Mouse (Mus musculus) myocyte (in vitro differentiated cells): ENCODE measurements around the gene Spocd1. TPM values are rescaled to one million over a fixed set of nuclear protein-coding genes. Genes with fewer than 3 reads are reported as not detected.

Experiments used
- H3K27me3 ChIP-seq: one replicate; pipeline ENCODE4 v1.6.1; 2011; ENCODE audit not compliant: control insufficient read depth, insufficient read depth, insufficient read length
- H3K36me3 ChIP-seq: one replicate; pipeline ENCODE4 v1.6.1; 2011; ENCODE audit not compliant: control insufficient read depth, insufficient read depth
- H3K4me2 ChIP-seq: one replicate; pipeline ENCODE4 v1.6.1; 2011; ENCODE audit warnings: low read depth, control low read depth
- H3K4me3 ChIP-seq: one replicate; pipeline ENCODE4 v1.5.1; 2011; ENCODE audit warnings: mild to moderate bottlenecking, control low read depth, moderate library complexity
- H3K79me2 ChIP-seq: one replicate; pipeline ENCODE4 v1.6.1; 2011; ENCODE audit not compliant: control insufficient read depth, insufficient read depth
- H3ac ChIP-seq: one replicate; pipeline ENCODE4 v1.6.1; 2011; ENCODE audit not compliant: control insufficient read depth, insufficient read length
- CEBPB ChIP-seq: IDR thresholded peaks from 2 replicates; pipeline ENCODE4 v1.6.1; 2011; ENCODE audit warnings: mild to moderate bottlenecking, moderate library complexity; ENCODE audit not compliant: poor library complexity, insufficient read depth, severe bottlenecking
- E2F4 ChIP-seq: IDR thresholded peaks from one replicate; pipeline ENCODE4 v1.6.1; 2011; ENCODE audit warnings: mild to moderate bottlenecking, control low read depth, moderate library complexity; ENCODE audit not compliant: insufficient read depth
- MAX ChIP-seq: IDR thresholded peaks from one replicate; pipeline ENCODE4 v1.6.1; 2011; ENCODE audit warnings: low read depth, mild to moderate bottlenecking, control low read depth
- MYOD1 ChIP-seq, 3 experiments: IDR thresholded peaks; one replicate each; pipeline ENCODE4 v1.6.1; 2011; ENCODE audit warnings: control low read depth in 2 of 3, low read depth in 2 of 3, mild to moderate bottlenecking in 2 of 3, moderate library complexity in 1 of 3; ENCODE audit not compliant: insufficient read length in 2 of 3, control insufficient read depth in 1 of 3
- MYOG ChIP-seq, 3 experiments: IDR thresholded peaks; one replicate each; pipeline ENCODE4 v1.6.1; 2011; ENCODE audit warnings: control low read depth in 2 of 3, low read depth in 2 of 3, mild to moderate bottlenecking in 2 of 3; ENCODE audit not compliant: insufficient read length in 2 of 3, control insufficient read depth in 1 of 3, insufficient read depth in 1 of 3
- POLR2A ChIP-seq: IDR thresholded peaks from one replicate; pipeline ENCODE4 v1.6.1; 2011; ENCODE audit warnings: low read depth, mild to moderate bottlenecking, control low read depth, moderate library complexity; ENCODE audit not compliant: insufficient read length
- POLR2AphosphoS2 ChIP-seq: IDR thresholded peaks from one replicate; pipeline ENCODE4 v1.6.1; 2011; ENCODE audit warnings: low read depth, control low read depth; ENCODE audit not compliant: insufficient read length
- REST ChIP-seq: IDR thresholded peaks from one replicate; pipeline ENCODE4 v1.6.1; 2011; ENCODE audit warnings: mild to moderate bottlenecking, control low read depth, moderate library complexity; ENCODE audit not compliant: insufficient read depth, insufficient read length
- SRF ChIP-seq: IDR thresholded peaks from one replicate; pipeline ENCODE4 v1.6.1; 2011; ENCODE audit warnings: low read depth; ENCODE audit not compliant: control insufficient read depth, insufficient read length
- TCF12 ChIP-seq: IDR thresholded peaks from one replicate; pipeline ENCODE4 v1.6.1; 2011; ENCODE audit warnings: mild to moderate bottlenecking, control low read depth; ENCODE audit not compliant: poor library complexity, insufficient read depth, severe bottlenecking
- TCF3 ChIP-seq: IDR thresholded peaks from one replicate; pipeline ENCODE4 v1.6.1; 2011; ENCODE audit warnings: low read depth, control low read depth; ENCODE audit not compliant: insufficient read length
- USF1 ChIP-seq: IDR thresholded peaks from one replicate; pipeline ENCODE4 v1.6.1; 2011; ENCODE audit warnings: low read depth, mild to moderate bottlenecking, control low read depth, moderate library complexity
- polyA plus RNA-seq: library from polyadenylated mRNA; unstranded; fragments of >200 nt; fragmentation: generic; extraction: Trizol; gene quantifications from one replicate; pipeline ENCODE4 v1.2.1, GENCODE M21; 2012; ENCODE audit warnings: missing spikeins

Spocd1 gene
- polyA plus RNA-seq, 1 experiment = not detected

DNA sequence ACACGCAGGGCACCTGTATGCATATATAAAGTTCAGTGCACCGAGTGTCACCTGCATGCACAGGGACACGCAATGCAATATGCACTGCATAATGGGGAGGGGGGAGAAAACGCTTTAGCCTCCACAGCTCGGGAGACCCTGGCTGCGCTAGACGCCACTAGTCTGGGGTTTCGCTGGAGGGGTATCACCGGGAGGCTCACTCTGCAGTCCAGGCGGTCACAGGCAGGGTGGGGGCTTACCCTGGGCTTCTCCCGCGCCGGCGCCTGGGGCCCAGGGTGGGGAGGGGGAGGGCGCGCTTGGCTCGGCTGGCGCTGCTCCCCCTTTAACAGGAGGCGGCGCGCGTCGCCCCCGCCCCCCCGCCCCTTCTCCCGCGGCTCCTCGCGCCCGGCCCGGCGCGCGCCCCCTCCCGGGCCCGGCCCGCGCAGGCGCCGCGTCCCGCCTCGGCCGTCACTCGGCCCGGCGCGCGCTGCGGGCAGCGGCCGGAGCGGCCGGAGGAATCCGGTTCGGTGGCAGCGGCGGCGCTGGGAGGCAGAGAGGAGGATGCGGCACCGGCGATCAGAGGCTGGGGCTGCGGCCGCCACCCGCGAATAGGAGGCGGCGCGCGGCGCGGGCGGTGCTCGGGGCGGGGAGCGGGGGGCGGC, 55.5 kb downstream of the Spocd1 start, which contains the start of gene Adgrb2:
Gene Adgrb2, plus strand, starts transcription at position 450 of the 641 bp plus-strand sequence.
- Histone ChIP-seq H3K27me3 (peaks cover 86% of the 10 kb centered on the region), H3K79me2 (no peaks in the 10 kb centered on the region)

DNA sequence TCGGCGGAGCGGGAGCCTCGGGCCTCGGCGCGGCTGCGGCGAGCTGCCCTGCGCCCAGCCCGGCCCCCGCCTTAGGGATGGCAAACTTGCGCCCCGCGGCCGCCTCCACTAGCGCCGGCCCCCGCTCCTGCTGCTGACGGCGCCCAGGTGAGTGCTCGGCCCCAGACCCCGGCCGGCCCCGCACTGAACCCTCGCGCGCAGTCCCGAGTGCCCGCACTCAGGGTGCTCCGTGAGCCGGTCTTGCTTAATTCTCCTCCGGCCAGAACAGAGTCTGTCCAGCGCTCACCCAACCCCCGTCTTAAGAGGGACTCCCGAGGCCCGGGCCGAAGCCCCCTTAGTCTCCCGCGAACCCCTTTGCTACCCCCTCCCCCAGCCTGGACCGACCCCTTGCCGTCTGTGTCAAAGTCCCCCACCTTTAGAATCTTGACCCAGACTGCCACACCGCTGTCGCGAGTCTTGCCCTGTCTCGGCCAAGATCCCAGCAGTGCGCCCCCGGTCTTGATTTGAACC, 56.2 kb downstream of the Spocd1 start:
- TF ChIP-seq MYOD1 (IDR thresholded peaks at IDR 0.05; ENCODE audit: control insufficient read depth in 1 of 3, insufficient read length in 2 of 3, low read depth in 2 of 3) (no peak), REST (no peak), TCF12 (no peak), MYOG (IDR thresholded peaks at IDR 0.05; ENCODE audit: control insufficient read depth in 1 of 3, insufficient read depth in 1 of 3, insufficient read length in 2 of 3, low read depth in 2 of 3) (no peak), USF1 (no peak), POLR2A (no peak), SRF (no peak), CEBPB (no peak), E2F4 (no peak)
- Histone ChIP-seq H3ac (no peak overlapping the region), H3K4me3 (no peak overlapping the region), H3K4me2 (peak overlapping the region; percentile 50), H3K79me2 (no peaks in the 10 kb centered on the region), H3K27me3 (peaks cover 79% of the 10 kb centered on the region), H3K36me3 (no peaks in the 10 kb centered on the region)

More for the DNA sequence above, 55.5 kb downstream of the Spocd1 start, which contains the start of gene Adgrb2:
- TF ChIP-seq TCF12 = no peak
- TF ChIP-seq SRF = no peak
- TF ChIP-seq USF1 = no peak
- TF ChIP-seq POLR2A = no peak
- TF ChIP-seq E2F4 = no peak
- no peak for TF ChIP-seq MYOD1 (IDR thresholded peaks at IDR 0.05; ENCODE audit: control insufficient read depth in 1 of 3, insufficient read length in 2 of 3, low read depth in 2 of 3)
- no peak for TF ChIP-seq CEBPB
- no peak for TF ChIP-seq MAX
- TF ChIP-seq TCF3 = no peak
- no peak for TF ChIP-seq REST
- TF ChIP-seq POLR2AphosphoS2 = no peak
- H3K4me2 ChIP-seq = peak within 1 kb of the TSS; percentile 61
- no peak within 1 kb of the TSS for H3ac ChIP-seq
- no peaks in the 10 kb centered on the region for H3K36me3 ChIP-seq
- no peak within 1 kb of the TSS for H3K4me3 ChIP-seq

DNA sequence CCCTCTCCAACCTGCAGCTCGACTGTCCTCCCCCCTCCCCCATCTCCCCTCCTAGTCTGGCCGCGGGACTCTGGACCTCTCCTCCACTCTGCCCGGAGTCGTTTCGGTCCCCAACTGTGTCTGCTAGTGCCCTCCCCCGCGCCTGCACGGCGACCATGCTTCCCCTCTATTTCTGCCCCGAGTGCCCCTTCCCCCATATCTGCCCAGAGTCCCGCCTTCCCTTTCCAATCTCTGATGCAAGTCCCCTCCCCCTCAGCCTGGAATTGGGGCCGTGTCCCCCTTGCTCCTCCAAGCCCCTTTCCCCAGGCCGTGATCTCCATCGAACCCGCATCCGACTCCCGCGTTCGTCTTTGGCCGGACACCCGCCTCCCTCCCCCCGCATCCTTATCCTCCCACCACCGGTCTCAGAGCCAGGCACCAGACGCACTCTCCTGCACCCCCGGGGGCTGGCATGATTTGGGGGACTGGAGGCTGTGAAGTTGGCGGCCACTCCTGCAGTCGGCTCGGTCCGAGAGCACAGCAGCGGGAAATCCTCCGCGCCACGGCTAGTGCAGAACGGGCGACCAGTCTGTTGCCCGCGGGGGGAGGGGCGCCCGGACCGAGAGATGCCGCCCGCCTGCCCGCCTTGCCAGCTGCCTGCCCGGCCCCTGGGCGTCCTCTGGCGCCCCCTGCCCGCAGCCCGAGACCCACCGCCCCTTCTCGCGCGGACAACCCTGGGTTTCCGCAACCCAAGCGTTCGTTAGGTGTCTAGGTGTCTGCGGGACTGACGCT, 56.8 kb downstream of the Spocd1 start:
- TF ChIP-seq MAX = no peak
- TF ChIP-seq MYOG (IDR thresholded peaks at IDR 0.05; ENCODE audit: control insufficient read depth in 1 of 3, insufficient read depth in 1 of 3, insufficient read length in 2 of 3, low read depth in 2 of 3) = peak in 2 of 3 experiments; percentile 8 to 22
- Histone ChIP-seq H3K79me2 (no peaks in the 10 kb centered on the region), H3K27me3 (peaks cover 73% of the 10 kb centered on the region), H3ac (no peak overlapping the region), H3K4me3 (no peak overlapping the region), H3K36me3 (no peaks in the 10 kb centered on the region), H3K4me2 (peak overlapping the region; percentile 50)

GRCm38 (mm10) chr4:129987825-129988504, 58.9 kb downstream of the Spocd1 start:
- no peak overlapping the region for H3ac ChIP-seq
- no peak overlapping the region for H3K4me3 ChIP-seq
- TF ChIP-seq POLR2AphosphoS2 (no peak), CEBPB (no peak), SRF (no peak), MYOD1 (IDR thresholded peaks at IDR 0.05; ENCODE audit: control insufficient read depth in 1 of 3, insufficient read length in 2 of 3, low read depth in 2 of 3) (peak in 1 of 3 experiments; percentile 15), TCF3 (no peak), E2F4 (no peak), REST (no peak), POLR2A (no peak)
- no peaks in the 10 kb centered on the region for H3K36me3 ChIP-seq
- H3K79me2 ChIP-seq = no peaks in the 10 kb centered on the region
- peaks cover 64% of the 10 kb centered on the region for H3K27me3 ChIP-seq
- H3K4me2 ChIP-seq = peak overlapping the region; percentile 79
